Mouse (Mus musculus) intestine, embryonic 15.5 days (tissue): ENCODE measurements around the gene Kcnh2. TPM values are rescaled to one million over a fixed set of nuclear protein-coding genes. Genes with fewer than 3 reads are reported as not detected.

ENCODE experiments used
- ATAC-seq: fragments of 200-750 bp; cut with Nextera tagmentation; 2 replicates; pipeline ENCODE4 v1.8.0; 2017; ENCODE audit warnings: moderate TSS enrichment, moderate library complexity
- H3K27ac ChIP-seq: fragments of 300-500 bp; sonication (generic); 2 replicates; pipeline ENCODE4 v1.5.1; 2015; ENCODE audit warnings: mild to moderate bottlenecking, inconsistent platforms
- H3K27me3 ChIP-seq: fragments of 300-500 bp; sonication (generic); replicated peaks from 2 replicates; pipeline ENCODE4 v1.6.1; 2015; ENCODE audit warnings: inconsistent platforms
- H3K36me3 ChIP-seq: fragments of 300-500 bp; sonication (generic); 2 replicates; pipeline ENCODE4 v1.6.1; 2015; ENCODE audit warnings: inconsistent platforms
- H3K4me1 ChIP-seq: fragments of 300-500 bp; sonication (generic); replicated peaks from 2 replicates; pipeline ENCODE4 v1.6.1; 2015; ENCODE audit warnings: inconsistent platforms
- H3K4me2 ChIP-seq: fragments of 300-500 bp; sonication (generic); replicated peaks from 2 replicates; pipeline ENCODE4 v1.6.1; 2015; ENCODE audit warnings: mild to moderate bottlenecking, inconsistent platforms
- H3K4me3 ChIP-seq: fragments of 300-500 bp; sonication (generic); replicated peaks from 2 replicates; pipeline ENCODE4 v1.5.1; 2015; ENCODE audit warnings: inconsistent platforms
- H3K9ac ChIP-seq: fragments of 300-500 bp; sonication (generic); 2 replicates; pipeline ENCODE4 v1.6.1; 2015; ENCODE audit warnings: inconsistent platforms
- H3K9me3 ChIP-seq: fragments of 300-500 bp; sonication (generic); 2 replicates; pipeline ENCODE4 v1.6.1; 2016; ENCODE audit warnings: inconsistent platforms
- WGBS: fragments of 180-500 bp; shearing (Covaris S2); methylation state at CpG from one replicate; pipeline ENCODE4 v1.1.7; 2015; 5-methylcytosine and 5-hydroxymethylcytosine counted together
- polyA plus RNA-seq: library from polyadenylated mRNA; unstranded; fragments of >200 nt; fragmentation: Nextera tagmentation; extraction: Ambion mirVana; gene quantifications from 2 replicates; pipeline ENCODE4 v1.2.1, GENCODE M21; 2015

Gene Kcnh2
- polyA plus RNA-seq, 1 experiment from 2014 or later, result 6.7 TPM

- Histone ChIP-seq H3K36me3 (no peaks in the 10 kb centered on the region), H3K4me3 (no peak overlapping the region), H3K27ac (no peak overlapping the region), H3K9ac (no peak overlapping the region), H3K4me2 (no peak overlapping the region), H3K4me1 (no peaks in the 10 kb centered on the region), H3K9me3 (no peaks in the 10 kb centered on the region), H3K27me3 (no peaks in the 10 kb centered on the region)
- WGBS, result 57% methylated on average over 3 of the region's 3 CpGs
- no peak for ATAC-seq
These were observed 59.5 kb downstream of the Kcnh2 start for GRCm38 (mm10) chr5:24291954-24292353.

- Histone ChIP-seq H3K27me3 (no peaks in the 10 kb centered on the region), H3K27ac (no peak overlapping the region), H3K9me3 (no peaks in the 10 kb centered on the region), H3K4me2 (no peak overlapping the region), H3K4me1 (no peaks in the 10 kb centered on the region), H3K9ac (no peak overlapping the region), H3K36me3 (no peaks in the 10 kb centered on the region), H3K4me3 (no peak overlapping the region)
- no peak for ATAC-seq
- WGBS, result 81% methylated on average over 7 of the region's 7 CpGs
These were observed 65.0 kb downstream of the Kcnh2 start for GRCm38 (mm10) chr5:24286221-24286970.

GRCm38 (mm10) chr5:24284145-24284544, 67.3 kb downstream of the Kcnh2 start:
- H3K4me2 ChIP-seq, result no peak overlapping the region
- H3K4me3 ChIP-seq, result no peak overlapping the region
- H3K36me3 ChIP-seq, result no peaks in the 10 kb centered on the region
- no peak for ATAC-seq
- no peaks in the 10 kb centered on the region for H3K9me3 ChIP-seq
- H3K27me3 ChIP-seq, result no peaks in the 10 kb centered on the region
- 78% methylated on average over 6 of the region's 6 CpGs for WGBS
- H3K27ac ChIP-seq, result no peak overlapping the region
- H3K4me1 ChIP-seq, result no peaks in the 10 kb centered on the region
- no peak overlapping the region for H3K9ac ChIP-seq

- WGBS, result 63% methylated on average over 5 of the region's 5 CpGs
These were observed 68.2 kb downstream of the Kcnh2 start for GRCm38 (mm10) chr5:24283181-24283580.

GRCm38 (mm10) chr5:24280523-24280922, 70.9 kb downstream of the Kcnh2 start:
- Histone ChIP-seq H3K9ac (no peak overlapping the region), H3K9me3 (no peaks in the 10 kb centered on the region), H3K27me3 (no peaks in the 10 kb centered on the region), H3K36me3 (no peaks in the 10 kb centered on the region), H3K4me3 (no peak overlapping the region), H3K4me2 (no peak overlapping the region), H3K4me1 (no peaks in the 10 kb centered on the region), H3K27ac (no peak overlapping the region)
- no peak for ATAC-seq
- 73% methylated on average over 2 of the region's 2 CpGs for WGBS

More at GRCm38 (mm10) chr5:24283181-24283580, 68.2 kb downstream of the Kcnh2 start:
- Histone ChIP-seq H3K4me3 (no peak overlapping the region), H3K9me3 (no peaks in the 10 kb centered on the region), H3K9ac (no peak overlapping the region), H3K4me1 (no peaks in the 10 kb centered on the region), H3K27ac (no peak overlapping the region), H3K27me3 (no peaks in the 10 kb centered on the region), H3K36me3 (no peaks in the 10 kb centered on the region), H3K4me2 (no peak overlapping the region)
- no peak for ATAC-seq

DNA sequence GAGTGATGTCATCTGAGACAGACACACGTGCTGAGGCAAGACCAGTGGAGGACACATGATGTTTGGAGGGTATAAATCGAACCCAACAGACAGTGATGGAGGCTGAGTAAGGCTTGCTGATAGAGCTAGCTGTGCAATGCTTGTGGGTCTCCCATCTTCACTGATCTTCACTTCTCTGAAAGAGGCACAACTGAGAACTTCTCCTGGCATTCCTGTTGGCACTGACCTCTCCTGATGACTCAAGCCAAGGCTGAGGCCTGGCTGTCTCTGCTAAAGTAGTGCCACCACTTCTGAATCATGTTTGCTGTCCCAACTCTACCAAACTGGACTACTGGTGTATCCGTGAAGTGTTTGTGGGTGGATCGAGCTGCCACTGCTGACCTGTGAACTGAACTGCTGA, 71.9 kb downstream of the Kcnh2 start:
- Histone ChIP-seq H3K27me3 (no peaks in the 10 kb centered on the region), H3K4me3 (no peak overlapping the region), H3K27ac (no peak overlapping the region), H3K4me2 (no peak overlapping the region), H3K4me1 (no peaks in the 10 kb centered on the region), H3K36me3 (no peaks in the 10 kb centered on the region), H3K9me3 (no peaks in the 10 kb centered on the region), H3K9ac (no peak overlapping the region)
- no peak for ATAC-seq
- WGBS, result 88% methylated on average over 4 of the region's 4 CpGs

- H3K9me3 ChIP-seq, result no peaks in the 10 kb centered on the region
- H3K27me3 ChIP-seq, result no peaks in the 10 kb centered on the region
- H3K36me3 ChIP-seq, result no peaks in the 10 kb centered on the region
- no peak overlapping the region for H3K9ac ChIP-seq
- 83% methylated on average over 10 of the region's 10 CpGs for WGBS
- H3K4me3 ChIP-seq, result no peak overlapping the region
- no peak overlapping the region for H3K27ac ChIP-seq
- no peak overlapping the region for H3K4me2 ChIP-seq
- no peak for ATAC-seq
- no peaks in the 10 kb centered on the region for H3K4me1 ChIP-seq
These were observed 73.2 kb downstream of the Kcnh2 start for GRCm38 (mm10) chr5:24278206-24278605.

DNA sequence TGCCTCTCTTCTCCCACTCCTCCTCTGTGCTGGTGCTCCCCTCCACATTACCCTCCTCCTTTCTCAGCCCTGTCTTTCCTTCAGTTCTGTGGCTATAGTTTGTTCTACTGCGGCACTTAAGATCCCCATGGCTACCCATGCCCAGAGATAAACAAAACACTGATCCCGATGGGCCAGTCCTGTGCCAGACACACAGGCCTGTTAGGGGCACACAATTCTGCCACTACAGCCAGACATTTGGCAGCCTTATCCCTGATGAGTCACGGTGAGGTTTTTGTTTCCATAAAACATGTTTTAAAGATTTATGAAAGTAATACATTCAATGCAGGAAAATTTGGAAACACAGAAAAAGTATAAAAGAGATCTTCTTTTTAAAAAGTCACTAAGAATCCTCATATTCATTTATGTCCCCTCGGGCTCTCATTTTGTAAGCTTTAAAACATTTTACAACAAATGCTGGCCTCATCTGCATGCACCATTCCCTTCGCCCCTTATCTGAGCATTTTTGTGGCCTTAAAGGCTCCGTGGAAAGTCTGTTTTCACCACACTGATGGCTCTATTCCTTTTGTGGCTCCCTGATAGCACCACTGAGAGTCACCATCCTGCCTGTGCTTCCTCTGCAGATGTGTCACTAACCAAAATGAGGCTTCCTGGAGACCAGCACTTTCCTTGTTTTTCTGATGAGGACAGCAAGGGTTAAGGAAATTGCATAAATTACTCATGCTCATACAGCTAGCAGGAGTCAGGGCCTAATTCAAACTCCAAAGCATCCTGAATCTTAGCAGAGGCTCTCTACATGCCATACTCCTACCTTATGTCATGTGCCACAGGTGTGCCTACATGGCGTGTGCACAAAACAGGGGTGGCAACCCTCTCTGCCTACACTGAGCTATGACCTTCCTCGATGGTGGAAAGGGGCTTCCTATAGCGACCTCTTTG, 77.5 kb downstream of the Kcnh2 start:
- Histone ChIP-seq H3K9ac (no peak overlapping the region), H3K4me2 (no peak overlapping the region), H3K27me3 (no peaks in the 10 kb centered on the region), H3K9me3 (no peaks in the 10 kb centered on the region), H3K4me3 (no peak overlapping the region), H3K36me3 (no peaks in the 10 kb centered on the region), H3K4me1 (no peaks in the 10 kb centered on the region), H3K27ac (no peak overlapping the region)
- WGBS, result 63% methylated on average over 9 of the region's 9 CpGs
- ATAC-seq, result no peak

DNA sequence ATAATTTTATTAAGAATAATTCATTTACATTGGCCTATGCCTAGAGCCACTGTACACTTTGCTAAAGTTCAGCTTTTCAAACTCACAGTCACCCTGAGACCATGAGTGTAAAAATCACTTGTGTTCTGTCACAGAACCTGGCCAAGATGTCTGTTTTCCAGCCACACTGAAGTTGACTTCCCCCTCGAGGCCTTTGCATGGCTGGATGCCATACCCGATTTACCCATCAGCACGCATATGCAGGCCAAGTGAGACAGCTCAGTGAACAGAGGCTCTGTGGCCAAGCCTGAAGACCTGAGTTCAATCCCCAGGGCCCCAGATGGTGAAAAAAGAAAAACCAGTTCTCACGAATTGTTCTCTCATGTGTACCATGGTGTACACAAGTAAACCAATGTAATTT, 80.5 kb downstream of the Kcnh2 start:
- no peak for ATAC-seq
- Histone ChIP-seq H3K4me2 (no peak overlapping the region), H3K9me3 (no peaks in the 10 kb centered on the region), H3K9ac (no peak overlapping the region), H3K27ac (no peak overlapping the region), H3K4me1 (no peaks in the 10 kb centered on the region), H3K36me3 (no peaks in the 10 kb centered on the region), H3K27me3 (no peaks in the 10 kb centered on the region), H3K4me3 (no peak overlapping the region)
- WGBS, result 82% methylated on average over 4 of the region's 4 CpGs

Other genes with a start within 250 kb of the Kcnh2 start
- gene Nupl2, start 186.6 kb downstream of the Kcnh2 start, polyA plus RNA-seq, result 12.3 and 12.8 TPM in 2 replicates
- gene Nos3, start 13.2 kb upstream of the Kcnh2 start, polyA plus RNA-seq, result 7.4 and 7.9 TPM in 2 replicates
- 1.6 and 2.4 TPM in 2 replicates for gene Atg9b, start 40.5 kb upstream of the Kcnh2 start, polyA plus RNA-seq
- gene Abcb8, start 42.1 kb upstream of the Kcnh2 start, polyA plus RNA-seq, result 66.2 and 79.0 TPM in 2 replicates
- gene Asic3, start 61.8 kb upstream of the Kcnh2 start, polyA plus RNA-seq, result 0.14 TPM in 1 of 2 replicates, not detected in the other
- gene Cdk5, start 71.9 kb upstream of the Kcnh2 start, polyA plus RNA-seq, result 35.5 and 38.3 TPM in 2 replicates
- 41.1 and 46.9 TPM in 2 replicates for gene Slc4a2, start 72.2 kb upstream of the Kcnh2 start, polyA plus RNA-seq
- gene Fastk, start 93.7 kb upstream of the Kcnh2 start, polyA plus RNA-seq, result 104 and 110 TPM in 2 replicates
- gene Tmub1, start 96.2 kb upstream of the Kcnh2 start, polyA plus RNA-seq, result 22.4 and 23.6 TPM in 2 replicates
- gene Agap3, start 100.6 kb upstream of the Kcnh2 start, polyA plus RNA-seq, result 28.7 and 28.9 TPM in 2 replicates
- 0.06 TPM in 1 of 2 replicates, not detected in the other for gene Gbx1, start 175.6 kb upstream of the Kcnh2 start, polyA plus RNA-seq
- gene Asb10, start 189.4 kb upstream of the Kcnh2 start, polyA plus RNA-seq, result 0.33 and 0.40 TPM in 2 replicates
- 0.05 and 0.08 TPM in 2 replicates for gene 4931409K22Rik, start 205.2 kb upstream of the Kcnh2 start, polyA plus RNA-seq
- 86.0 and 87.1 TPM in 2 replicates for gene Abcf2, start 225.9 kb upstream of the Kcnh2 start, polyA plus RNA-seq
- 14.7 and 16.0 TPM in 2 replicates for gene Chpf2, start 235.1 kb upstream of the Kcnh2 start, polyA plus RNA-seq